Mouse (Mus musculus): ENCODE data around the gene 5430419D17Rik. TPM values are rescaled to one million over a fixed set of nuclear protein-coding genes. Genes with fewer than 3 reads are reported as not detected.

The 5430419D17Rik gene
- 0.11 TPM for polyA plus RNA-seq (2014; fragmentation: Illumina TruSeq; extraction: RNeasy Lipid Tissue Mini Kit (QIAGEN cat#74804); ENCODE audit: low replicate concordance)

DNA sequence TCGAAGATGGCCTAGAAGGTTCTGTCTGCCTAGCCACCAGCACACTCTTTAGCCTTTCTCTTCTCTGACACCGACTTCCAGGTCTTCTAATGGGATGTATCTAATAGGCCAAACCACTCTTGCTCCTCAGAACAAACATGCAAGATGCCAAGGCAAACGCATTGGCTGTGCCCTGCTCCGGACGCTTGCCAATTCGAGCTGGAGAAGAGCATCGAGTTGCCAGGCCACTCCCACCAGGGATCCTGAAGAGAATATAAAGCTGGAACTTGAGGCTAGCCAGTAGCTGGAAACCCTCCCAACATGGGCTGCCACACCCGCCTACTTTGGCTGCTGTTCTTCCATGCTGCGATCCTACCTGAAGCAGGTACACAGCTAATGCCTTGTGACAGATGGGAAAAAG lies at the start of gene 5430419D17Rik:
Gene 5430419D17Rik (plus strand): TSS at position 282 of the 400 bp plus-strand sequence.

DNA sequence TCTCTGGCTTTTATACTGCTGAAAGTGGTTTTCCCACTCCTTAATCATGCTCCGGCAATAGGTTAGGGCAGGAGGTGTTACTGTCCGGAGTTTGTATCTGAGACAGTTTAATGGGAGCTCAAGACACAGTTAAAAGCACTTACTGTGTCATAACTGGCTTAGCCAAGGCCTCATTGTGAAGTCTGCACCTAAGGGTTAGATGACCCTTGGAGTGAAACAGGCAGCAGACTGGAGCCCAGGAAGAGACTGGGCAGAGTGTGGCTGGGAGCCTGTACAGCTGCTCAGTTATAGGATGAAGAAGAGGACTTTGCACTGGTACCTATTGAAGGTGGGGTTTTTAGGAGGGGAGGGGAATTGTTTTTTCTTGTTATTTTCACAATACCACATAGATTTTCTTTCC lies 28.0 kb upstream of the 5430419D17Rik start, which contains the start of gene 4933402N03Rik:
Gene 4933402N03Rik (minus strand): TSS at position 101 of the 400 bp plus-strand sequence.

DNA sequence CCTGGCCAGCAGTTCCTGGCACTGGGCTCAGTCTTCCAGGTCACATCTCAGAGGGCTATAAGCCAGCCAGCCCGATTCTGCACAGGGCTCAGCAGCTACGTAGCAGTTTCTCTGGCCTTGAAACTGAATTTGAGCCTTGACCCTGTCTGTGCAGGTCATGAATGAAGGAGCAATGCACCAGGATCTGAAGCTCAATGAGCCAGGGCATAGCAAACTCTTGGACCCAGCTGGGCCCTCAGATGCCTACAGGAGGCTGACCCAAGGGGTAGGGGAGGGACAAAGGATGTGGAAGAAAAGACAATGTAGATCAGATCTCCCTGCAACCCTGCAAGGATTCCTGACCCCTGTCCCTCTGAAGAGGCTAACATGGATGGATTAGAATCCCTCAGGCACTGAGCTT lies 148.0 kb downstream of the 5430419D17Rik start, which contains the start of gene Cuzd1:
Gene Cuzd1 (minus strand): TSS at position 101 of the 400 bp plus-strand sequence.

DNA sequence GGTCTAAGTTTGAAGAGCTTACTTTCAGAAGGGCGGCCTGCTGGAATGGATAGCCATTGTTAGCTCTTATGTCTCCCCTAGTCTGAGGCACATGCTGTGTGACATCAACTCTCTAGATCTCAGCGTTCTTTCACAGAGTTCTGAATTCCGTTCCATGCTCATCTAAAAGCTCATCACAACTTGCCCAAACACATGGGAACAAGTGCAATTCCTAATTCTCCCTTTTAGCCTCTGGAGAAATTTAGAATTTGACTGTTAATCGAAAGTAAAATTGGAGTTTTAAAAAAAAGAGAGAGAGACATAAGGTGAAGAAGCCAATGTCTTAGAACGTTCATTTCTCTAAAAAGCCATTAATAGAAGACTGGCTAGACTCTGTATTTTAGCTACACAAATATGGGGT lies 155.2 kb downstream of the 5430419D17Rik start, which contains the start of gene Fam24b:
Gene Fam24b (minus strand): TSS at position 101 of the 400 bp plus-strand sequence.

DNA sequence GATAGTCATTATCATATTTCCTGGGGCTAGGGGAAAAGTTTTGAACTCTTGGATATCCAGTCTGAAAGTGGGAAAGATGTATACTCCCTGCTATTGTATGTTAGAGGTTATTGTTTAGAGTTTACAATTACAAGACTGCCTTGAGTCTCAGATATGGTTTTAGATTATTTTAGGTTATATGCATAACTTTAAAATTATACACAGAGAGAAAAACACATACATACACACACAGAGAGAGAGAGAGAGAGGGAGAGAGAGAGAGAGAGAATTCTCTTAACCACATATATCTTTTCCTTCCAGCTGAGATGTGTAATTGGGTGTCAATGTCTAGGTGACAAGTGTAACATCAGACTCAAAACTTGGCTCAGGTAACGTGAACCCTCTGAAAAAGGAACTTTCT lies 159.4 kb downstream of the 5430419D17Rik start, which contains the start of gene Fam24a:
Gene Fam24a (plus strand): TSS at position 301 of the 400 bp plus-strand sequence.

Other genes with a start within 250 kb of the 5430419D17Rik start
- gene Htra1, start 238.3 kb upstream of the 5430419D17Rik start, polyA plus RNA-seq (2014; fragmentation: Illumina TruSeq; extraction: RNeasy Lipid Tissue Mini Kit (QIAGEN cat#74804); ENCODE audit: low replicate concordance) = 3.8 TPM
- 250 TPM for gene Dmbt1, start 142.3 kb upstream of the 5430419D17Rik start, polyA plus RNA-seq (2014; fragmentation: Illumina TruSeq; extraction: RNeasy Lipid Tissue Mini Kit (QIAGEN cat#74804); ENCODE audit: low replicate concordance)
- gene 4933402N03Rik, start 28.1 kb upstream of the 5430419D17Rik start, polyA plus RNA-seq (2014; fragmentation: Illumina TruSeq; extraction: RNeasy Lipid Tissue Mini Kit (QIAGEN cat#74804); ENCODE audit: low replicate concordance) = not detected
- gene Cuzd1, start 147.9 kb downstream of the 5430419D17Rik start, polyA plus RNA-seq (2014; fragmentation: Illumina TruSeq; extraction: RNeasy Lipid Tissue Mini Kit (QIAGEN cat#74804); ENCODE audit: low replicate concordance) = 18.7 TPM
- not detected for gene Fam24b, start 155.1 kb downstream of the 5430419D17Rik start, polyA plus RNA-seq (2014; fragmentation: Illumina TruSeq; extraction: RNeasy Lipid Tissue Mini Kit (QIAGEN cat#74804); ENCODE audit: low replicate concordance)
- not detected for gene Fam24a, start 159.5 kb downstream of the 5430419D17Rik start, polyA plus RNA-seq (2014; fragmentation: Illumina TruSeq; extraction: RNeasy Lipid Tissue Mini Kit (QIAGEN cat#74804); ENCODE audit: low replicate concordance)
- 3.5 TPM for gene 2310057M21Rik, start 188.4 kb downstream of the 5430419D17Rik start, polyA plus RNA-seq (2014; fragmentation: Illumina TruSeq; extraction: RNeasy Lipid Tissue Mini Kit (QIAGEN cat#74804); ENCODE audit: low replicate concordance)
- 42.2 TPM for gene Pstk, start 196.7 kb downstream of the 5430419D17Rik start, polyA plus RNA-seq (2014; fragmentation: Illumina TruSeq; extraction: RNeasy Lipid Tissue Mini Kit (QIAGEN cat#74804); ENCODE audit: low replicate concordance)
- gene Ikzf5, start 236.1 kb downstream of the 5430419D17Rik start, polyA plus RNA-seq (2014; fragmentation: Illumina TruSeq; extraction: RNeasy Lipid Tissue Mini Kit (QIAGEN cat#74804); ENCODE audit: low replicate concordance) = 26.7 TPM
- gene Acadsb, start 236.2 kb downstream of the 5430419D17Rik start, polyA plus RNA-seq (2014; fragmentation: Illumina TruSeq; extraction: RNeasy Lipid Tissue Mini Kit (QIAGEN cat#74804); ENCODE audit: low replicate concordance) = 76.3 TPM

Measured in small intestine, adult 10 weeks (tissue).